Mouse (Mus musculus) MEL (cell line): ENCODE results near the gene Arid5b.

Source experiments
- CTCF ChIP-seq, 3 experiments: IDR thresholded peaks in 2 of 3; conservative IDR thresholded peaks in 1 of 3; 2 replicates each; pipeline ENCODE4 v1.5.1; 2011 to 2012; ENCODE audit warnings: low read length in 3 of 3, low read depth in 2 of 3, mild to moderate bottlenecking in 2 of 3, improper control_type of control experiment in 1 of 3, inconsistent platforms in 1 of 3, mixed read lengths in 1 of 3, moderate library complexity in 1 of 3; ENCODE audit not compliant: control insufficient read depth in 1 of 3, insufficient read depth in 1 of 3, poor library complexity in 1 of 3, severe bottlenecking in 1 of 3
- ELF1 ChIP-seq: IDR thresholded peaks from 2 replicates; pipeline ENCODE4 v1.6.1; 2014; ENCODE audit warnings: low read depth, mild to moderate bottlenecking, inconsistent platforms, low read length, improper control_type of control experiment, moderate library complexity
- EP300 ChIP-seq, 2 experiments: IDR thresholded peaks; 2 replicates each; pipeline ENCODE4 v1.6.1; 2011; ENCODE audit warnings: improper control_type of control experiment in 2 of 2, low read length in 2 of 2, low read depth in 1 of 2, mild to moderate bottlenecking in 1 of 2
- MAFK ChIP-seq: IDR thresholded peaks from 2 replicates; pipeline ENCODE4 v1.6.1; 2011; ENCODE audit warnings: low read depth, mild to moderate bottlenecking, low read length, improper control_type of control experiment, borderline replicate concordance
- MAX ChIP-seq: IDR thresholded peaks from 2 replicates; pipeline ENCODE4 v1.6.1; 2011; ENCODE audit warnings: low read length, improper control_type of control experiment
- MEF2A ChIP-seq: IDR thresholded peaks from 2 replicates; pipeline ENCODE4 v1.6.1; 2014; ENCODE audit warnings: low read depth, mild to moderate bottlenecking, inconsistent platforms, low read length, improper control_type of control experiment; ENCODE audit not compliant: poor library complexity, insufficient replicate concordance, severe bottlenecking; ENCODE audit errors: extremely low read depth
- POLR2A ChIP-seq, 2 experiments: IDR thresholded peaks; 2 replicates each; pipeline ENCODE4 v1.6.1; 2011 to 2012; ENCODE audit warnings: low read length in 2 of 2, mild to moderate bottlenecking in 2 of 2, control low read depth in 1 of 2, improper control_type of control experiment in 1 of 2, low read depth in 1 of 2, moderate library complexity in 1 of 2; ENCODE audit not compliant: control insufficient read depth in 1 of 2, insufficient read depth in 1 of 2, poor library complexity in 1 of 2
- POLR2AphosphoS5 ChIP-seq: IDR thresholded peaks from 2 replicates; pipeline ENCODE4 v1.6.1; 2012; ENCODE audit warnings: low read depth, borderline replicate concordance, mild to moderate bottlenecking, inconsistent platforms, low read length, moderate library complexity, mixed read lengths
- TAL1 ChIP-seq: IDR thresholded peaks from 2 replicates; pipeline ENCODE4 v1.6.1; 2012; ENCODE audit warnings: mild to moderate bottlenecking, inconsistent platforms, low read length, moderate library complexity, mixed read lengths
- USF1 ChIP-seq: IDR thresholded peaks from 2 replicates; pipeline ENCODE4 v1.6.1; 2014; ENCODE audit warnings: low read depth, mild to moderate bottlenecking, inconsistent platforms, low read length, improper control_type of control experiment, moderate library complexity
- USF2 ChIP-seq, 2 experiments: IDR thresholded peaks; 2 replicates each; pipeline ENCODE4 v1.6.1; 2011 to 2012; ENCODE audit warnings: improper control_type of control experiment in 2 of 2, low read length in 2 of 2, borderline replicate concordance in 1 of 2, inconsistent platforms in 1 of 2, low read depth in 1 of 2, mild to moderate bottlenecking in 1 of 2; ENCODE audit not compliant: insufficient read depth in 1 of 2
- ZMIZ1 ChIP-seq: IDR thresholded peaks from 2 replicates; pipeline ENCODE4 v1.6.1; 2012; ENCODE audit warnings: low read depth, mild to moderate bottlenecking, inconsistent platforms, low read length, improper control_type of control experiment, moderate library complexity

DNA sequence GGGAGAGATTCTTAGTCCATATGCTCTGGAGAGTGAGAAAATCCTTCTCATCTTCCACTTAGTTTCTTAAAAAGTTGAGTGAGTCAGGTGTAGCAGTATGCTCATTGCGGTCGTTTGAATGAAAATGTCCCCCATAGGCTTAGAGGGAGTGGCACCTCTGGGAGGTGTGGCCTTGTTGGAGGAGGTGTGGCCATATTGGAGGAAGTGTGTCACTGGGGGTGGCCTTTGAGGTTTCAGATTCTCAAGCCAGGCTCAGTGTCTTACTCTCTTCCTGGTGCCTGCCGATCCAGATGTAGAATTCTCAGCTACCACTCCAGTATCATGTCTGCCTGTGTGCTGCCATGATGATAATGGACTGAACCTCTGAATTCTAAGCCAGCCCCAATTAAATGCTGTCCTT, 199.8 kb downstream of the Arid5b start:
- TF ChIP-seq CTCF (IDR thresholded peaks at IDR 0.05 in 2 of 3, conservative IDR thresholded peaks at IDR 0.05 in 1 of 3; ENCODE audit: control insufficient read depth in 1 of 3, insufficient read depth in 1 of 3, low read depth in 2 of 3, low read length in 3 of 3, poor library complexity in 1 of 3, severe bottlenecking in 1 of 3) (no peak), USF2 (IDR thresholded peaks at IDR 0.05; ENCODE audit: borderline replicate concordance in 1 of 2, insufficient read depth in 1 of 2, low read depth in 1 of 2, low read length in 2 of 2) (no peak), MEF2A (no peak), TAL1 (no peak), MAX (no peak), EP300 (IDR thresholded peaks at IDR 0.05; ENCODE audit: low read depth in 1 of 2, low read length in 2 of 2) (no peak), USF1 (no peak), POLR2AphosphoS5 (no peak), MAFK (no peak), POLR2A (IDR thresholded peaks at IDR 0.05; ENCODE audit: control insufficient read depth in 1 of 2, insufficient read depth in 1 of 2, low read depth in 1 of 2, low read length in 2 of 2, poor library complexity in 1 of 2) (no peak), ZMIZ1 (no peak), ELF1 (no peak)
